Mouse (Mus musculus): ENCODE data around the gene Atp6v1a. TPM values are rescaled to one million over a fixed set of nuclear protein-coding genes. Genes with fewer than 3 reads are reported as not detected.

The Atp6v1a gene
- polyA plus RNA-seq, 1 experiment, result 66.0 TPM

DNA sequence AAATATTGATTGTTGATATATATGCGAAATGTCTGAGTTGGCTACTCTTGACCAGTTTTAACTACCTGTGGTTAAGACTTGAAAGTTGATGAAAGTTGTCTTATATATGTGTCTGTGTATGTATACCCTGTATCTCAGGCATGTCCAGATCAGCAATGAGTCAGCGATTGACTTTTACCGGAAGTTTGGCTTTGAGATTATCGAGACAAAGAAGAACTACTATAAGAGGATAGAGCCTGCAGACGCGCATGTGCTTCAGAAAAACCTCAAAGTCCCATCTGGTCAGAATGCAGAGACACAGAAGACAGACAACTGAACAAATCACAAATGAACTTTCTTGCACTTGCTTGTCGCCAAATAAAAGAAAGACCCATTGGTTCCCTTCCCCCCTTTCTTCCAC lies 19.8 kb upstream of the Atp6v1a start:
- no peak overlapping the region for H3K27ac ChIP-seq (replicated peaks; ENCODE audit: low read depth, low read length)
- H3K4me3 ChIP-seq (ENCODE audit: insufficient read depth, low read depth, low read length), result no peak overlapping the region
- H3K4me1 ChIP-seq (ENCODE audit: control insufficient read depth, insufficient read depth, insufficient read length, low read length), result no peaks in the 10 kb centered on the region

DNA sequence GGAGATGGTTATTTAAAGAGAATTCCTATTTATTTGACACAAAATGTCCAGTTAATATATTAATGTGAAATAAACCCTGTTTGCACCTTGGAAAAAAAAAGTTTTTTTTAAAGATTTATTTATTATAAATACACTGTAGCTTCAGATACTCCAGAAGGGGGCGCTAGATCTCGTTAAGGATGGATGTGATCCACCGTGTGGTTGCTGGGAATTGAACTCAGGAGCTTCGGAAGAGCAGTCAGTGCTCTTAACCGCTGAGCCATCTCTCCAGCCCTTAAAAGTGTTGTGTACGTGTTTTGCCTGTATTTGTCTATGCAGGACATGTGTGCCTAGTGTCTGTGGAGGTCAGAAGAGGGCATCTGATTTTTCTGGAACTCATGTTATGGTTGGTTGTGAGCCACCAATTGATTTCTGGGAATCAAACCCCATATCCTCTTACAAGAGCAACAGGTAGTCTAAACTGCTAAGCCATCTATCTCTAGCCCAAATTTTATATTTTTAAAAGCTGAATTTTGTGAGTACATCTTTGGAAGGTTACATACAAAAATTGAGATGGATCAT lies 15.1 kb upstream of the Atp6v1a start:
- Histone ChIP-seq H3K4me1 (ENCODE audit: control insufficient read depth, insufficient read depth, insufficient read length, low read length) (no peaks in the 10 kb centered on the region), H3K27ac (replicated peaks; ENCODE audit: low read depth, low read length) (no peak overlapping the region), H3K4me3 (ENCODE audit: insufficient read depth, low read depth, low read length) (no peak overlapping the region)

DNA sequence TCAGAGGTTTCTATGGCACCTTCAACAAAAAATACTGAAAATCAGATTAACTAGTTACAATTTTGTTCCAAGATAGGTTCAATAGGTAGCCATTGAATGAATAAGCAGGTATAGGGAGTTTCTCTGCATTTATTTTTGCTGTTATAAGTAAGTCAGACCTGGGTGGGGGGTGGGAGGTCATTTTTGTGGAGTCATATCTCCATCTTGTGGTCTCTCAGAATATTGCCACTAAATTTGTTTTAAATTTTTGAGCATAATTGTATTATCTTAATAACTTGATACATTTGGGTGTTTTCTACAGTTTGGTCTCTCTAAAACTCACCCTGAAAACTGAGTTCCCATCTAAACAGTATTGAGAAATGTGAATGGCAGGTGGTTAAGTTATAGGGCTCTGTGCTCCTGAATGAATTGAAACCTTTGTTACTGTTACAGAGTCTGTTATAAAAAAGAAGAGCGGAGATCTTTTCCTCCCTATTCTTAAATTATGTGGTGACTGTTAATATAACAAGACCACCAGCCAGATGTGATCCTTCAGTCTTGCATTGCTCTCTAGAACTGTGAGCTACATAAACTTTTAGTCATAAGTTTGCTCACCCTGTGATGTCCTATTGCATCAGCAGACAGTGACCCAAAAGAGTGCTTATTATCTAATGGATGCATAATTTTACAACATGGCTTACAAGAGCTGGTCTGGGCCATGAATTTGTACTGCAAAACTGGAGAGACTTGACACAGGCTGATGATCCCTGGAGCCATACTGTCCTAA lies 9.7 kb upstream of the Atp6v1a start:
- Histone ChIP-seq H3K4me3 (ENCODE audit: insufficient read depth, low read depth, low read length) (no peak overlapping the region), H3K27ac (replicated peaks; ENCODE audit: low read depth, low read length) (no peak overlapping the region), H3K4me1 (ENCODE audit: control insufficient read depth, insufficient read depth, insufficient read length, low read length) (no peaks in the 10 kb centered on the region)

DNA sequence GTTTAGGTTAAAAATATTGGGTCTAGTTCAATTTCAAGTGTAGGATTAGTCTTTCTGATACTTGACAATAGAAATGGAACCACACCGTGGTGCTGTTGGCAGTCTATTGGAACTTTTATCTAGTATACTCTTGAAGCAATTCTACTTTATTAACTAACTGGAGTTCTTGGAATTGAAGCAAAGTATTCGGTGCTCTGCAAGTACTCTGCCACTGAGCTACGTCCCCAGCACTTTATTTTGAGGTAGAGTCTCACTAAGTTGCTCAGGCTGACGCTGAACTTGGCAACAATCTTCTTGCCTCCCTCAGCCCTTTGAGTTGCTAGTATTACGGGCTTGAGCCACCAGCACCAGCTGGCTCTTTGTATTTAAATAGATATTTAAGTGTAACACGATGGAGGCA lies 2.0 kb upstream of the Atp6v1a start:
- peaks cover 4% of the 10 kb centered on the region; the same call in 1 of the 2 replicates for H3K4me1 ChIP-seq (ENCODE audit: control insufficient read depth, insufficient read depth, insufficient read length, low read length)
- peak overlapping the region; percentile 32; the same call in 1 of the 2 replicates for H3K4me3 ChIP-seq (ENCODE audit: insufficient read depth, low read depth, low read length)
- H3K27ac ChIP-seq (replicated peaks; ENCODE audit: low read depth, low read length), result 0 out of 2 replicates have a peak overlapping the region, but pooled peaks have one; percentile 11

DNA sequence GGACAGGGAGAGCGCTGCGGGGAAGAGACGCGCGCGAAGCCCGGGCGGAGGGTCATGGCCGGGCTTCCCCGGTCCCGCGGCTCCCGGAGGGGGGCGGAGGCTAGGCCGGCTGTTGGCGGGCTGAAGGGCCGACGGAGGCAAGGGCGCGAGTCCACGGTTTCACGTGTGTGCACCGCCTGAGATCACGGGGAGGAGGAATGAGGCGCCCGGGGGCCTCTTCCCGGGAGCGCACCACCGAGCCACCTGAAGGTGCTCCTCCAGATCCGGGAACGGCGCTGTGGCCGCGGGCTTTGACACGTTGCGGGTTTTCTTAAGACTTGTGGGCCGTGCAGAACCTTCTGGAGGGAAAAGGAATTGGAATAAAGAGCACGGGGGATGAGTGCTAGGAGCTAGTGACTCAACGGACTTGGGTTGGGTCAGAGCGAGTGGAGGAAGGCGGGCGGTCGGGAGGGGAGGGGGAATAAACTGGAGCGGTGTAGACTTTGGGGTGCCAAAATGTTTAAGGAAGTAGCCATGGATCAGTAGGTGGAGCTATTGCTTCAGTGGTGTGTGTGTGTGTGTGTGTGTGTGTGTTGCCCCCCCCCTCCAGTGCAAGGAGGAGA lies 782 bp upstream of the Atp6v1a start:
- H3K4me1 ChIP-seq (ENCODE audit: control insufficient read depth, insufficient read depth, insufficient read length, low read length), result peaks cover 4% of the 10 kb centered on the region; the same call in 1 of the 2 replicates
- peak overlapping the region; percentile 94 for H3K4me3 ChIP-seq (ENCODE audit: insufficient read depth, low read depth, low read length)
- peak overlapping the region; percentile 94 for H3K27ac ChIP-seq (replicated peaks; ENCODE audit: low read depth, low read length)

DNA sequence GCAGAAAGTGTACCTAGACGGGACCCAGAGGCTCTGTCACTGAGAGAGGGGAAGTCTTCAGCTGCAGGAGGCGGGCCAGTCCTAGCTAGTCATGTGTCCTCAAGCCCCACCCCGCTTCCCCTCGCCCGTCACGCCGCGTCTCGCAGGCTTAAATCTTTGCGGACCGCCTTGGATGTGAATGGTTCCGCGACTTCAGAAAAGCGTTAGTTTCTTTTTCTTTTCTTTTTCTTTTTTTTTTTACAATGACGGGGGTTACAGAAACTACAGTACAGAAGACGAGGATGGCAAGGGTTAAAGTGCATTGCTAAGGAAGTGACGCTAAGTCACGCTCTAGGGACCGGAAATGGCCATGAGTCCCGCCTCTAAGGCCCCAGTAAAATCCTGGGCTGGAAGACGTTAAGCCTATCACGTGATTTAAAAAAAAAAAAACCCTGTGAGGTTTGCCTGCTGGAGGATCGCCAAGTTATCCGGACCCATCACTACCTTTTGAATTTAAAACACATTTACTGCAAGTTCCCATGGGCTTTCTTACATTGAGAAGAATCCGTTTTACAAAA lies 448 bp downstream of the Atp6v1a start:
- H3K4me3 ChIP-seq (ENCODE audit: insufficient read depth, low read depth, low read length), result peak overlapping the region; percentile 79
- peaks cover 4% of the 10 kb centered on the region; the same call in 1 of the 2 replicates for H3K4me1 ChIP-seq (ENCODE audit: control insufficient read depth, insufficient read depth, insufficient read length, low read length)

DNA sequence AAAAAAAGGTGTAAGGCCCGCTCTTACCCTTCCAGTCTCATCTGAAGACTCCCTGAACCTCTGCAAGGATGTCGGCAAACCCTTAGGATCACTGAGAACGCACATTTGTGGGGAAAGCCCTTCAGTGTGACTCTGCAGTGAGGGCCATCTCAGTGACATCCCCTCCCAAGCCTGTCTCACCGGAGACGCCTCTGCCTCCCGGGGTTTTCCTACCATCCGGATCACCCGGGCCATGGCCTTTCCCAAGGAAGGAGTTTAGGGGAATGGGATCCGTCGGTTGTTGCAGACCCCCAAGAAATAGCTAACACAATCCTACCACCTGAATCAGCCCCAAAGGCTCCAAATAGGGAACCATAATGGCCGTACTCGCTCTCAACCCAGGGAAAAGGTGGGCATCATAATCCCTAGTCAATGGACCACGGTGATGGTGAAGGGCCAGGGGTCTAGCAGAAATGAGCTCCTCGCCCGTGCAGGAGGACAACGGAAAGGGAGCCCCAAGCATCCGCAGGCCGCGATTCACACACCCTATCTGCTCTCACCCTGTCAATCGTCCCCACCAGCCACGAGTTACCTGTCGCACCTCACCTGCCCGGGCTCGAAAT lies 1.0 kb downstream of the Atp6v1a start:
- peak overlapping the region; percentile 97 for H3K27ac ChIP-seq (replicated peaks; ENCODE audit: low read depth, low read length)
- peak overlapping the region; percentile 79 for H3K4me3 ChIP-seq (ENCODE audit: insufficient read depth, low read depth, low read length)
- H3K4me1 ChIP-seq (ENCODE audit: control insufficient read depth, insufficient read depth, insufficient read length, low read length), result peaks cover 4% of the 10 kb centered on the region; the same call in 1 of the 2 replicates

More for the DNA sequence above, 448 bp downstream of the Atp6v1a start:
- peak overlapping the region; percentile 98 for H3K27ac ChIP-seq (replicated peaks; ENCODE audit: low read depth, low read length)

DNA sequence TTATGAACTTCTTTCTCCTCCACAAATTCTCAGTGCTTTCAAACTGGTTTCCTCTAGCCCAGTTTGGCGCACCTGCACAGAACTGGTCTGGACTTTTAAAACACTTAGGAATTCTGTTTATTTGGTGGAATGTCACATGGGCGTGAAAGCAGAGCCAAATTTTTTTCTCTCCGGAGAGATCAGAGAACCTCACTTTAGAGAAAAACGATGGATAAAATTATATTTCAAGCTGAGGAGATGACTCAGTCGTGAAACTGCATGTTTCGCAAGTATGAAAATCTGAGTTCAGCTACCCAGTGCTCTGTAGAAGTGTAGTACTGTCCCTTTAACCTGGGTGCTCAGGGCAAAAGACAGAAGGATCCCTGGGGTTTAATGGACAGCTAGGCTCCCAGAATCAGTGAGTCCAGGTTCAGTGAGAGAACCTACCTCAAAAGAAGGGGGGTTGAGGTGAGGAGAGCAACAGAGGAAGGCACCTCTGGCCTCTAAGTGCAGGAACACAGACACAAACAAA lies 2.9 kb downstream of the Atp6v1a start:
- Histone ChIP-seq H3K4me3 (ENCODE audit: insufficient read depth, low read depth, low read length) (peak overlapping the region; percentile 26; the same call in 1 of the 2 replicates), H3K27ac (replicated peaks; ENCODE audit: low read depth, low read length) (peak overlapping the region; percentile 63), H3K4me1 (ENCODE audit: control insufficient read depth, insufficient read depth, insufficient read length, low read length) (peaks cover 3% of the 10 kb centered on the region; the same call in 1 of the 2 replicates)

DNA sequence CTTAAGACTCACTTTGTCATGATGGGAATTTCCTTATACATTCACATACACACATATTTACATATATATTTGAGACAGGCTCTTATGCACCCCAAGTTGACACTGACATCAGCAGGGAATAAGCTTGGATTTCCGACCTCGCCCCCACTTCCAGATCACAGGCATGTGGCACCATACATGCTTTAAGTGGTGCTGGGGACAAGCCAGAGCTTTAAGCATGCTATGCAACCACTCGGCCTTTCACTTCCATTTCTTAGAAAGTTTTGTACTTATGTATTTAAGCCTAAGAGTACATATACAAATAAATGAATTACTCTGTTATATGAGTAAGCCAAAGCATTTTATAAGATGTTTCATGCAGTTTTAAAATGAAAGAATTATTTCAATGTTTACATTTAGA lies 6.3 kb downstream of the Atp6v1a start:
- Histone ChIP-seq H3K4me3 (ENCODE audit: insufficient read depth, low read depth, low read length) (no peak overlapping the region), H3K4me1 (ENCODE audit: control insufficient read depth, insufficient read depth, insufficient read length, low read length) (peaks cover 2% of the 10 kb centered on the region; the same call in 1 of the 2 replicates), H3K27ac (replicated peaks; ENCODE audit: low read depth, low read length) (no peak overlapping the region)

DNA sequence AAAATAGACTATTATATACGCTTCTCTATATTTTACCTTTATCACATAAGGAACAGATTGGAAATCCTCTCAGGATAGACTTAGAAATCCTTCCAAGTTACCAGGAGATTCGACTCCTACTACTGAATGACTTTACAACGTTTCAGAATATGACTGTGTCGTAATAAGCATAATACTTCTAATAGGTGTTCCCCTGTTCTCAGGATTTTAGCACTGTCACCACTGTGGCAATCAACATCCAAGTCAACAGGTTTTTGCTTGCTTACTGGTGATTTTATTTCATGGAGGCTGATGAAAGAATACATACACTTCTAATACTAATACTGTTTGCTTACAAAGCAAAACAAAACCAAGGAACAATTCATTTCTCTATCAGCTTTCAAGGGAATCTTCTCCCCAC lies 7.2 kb downstream of the Atp6v1a start:
- Histone ChIP-seq H3K27ac (replicated peaks; ENCODE audit: low read depth, low read length) (no peak overlapping the region), H3K4me3 (ENCODE audit: insufficient read depth, low read depth, low read length) (no peak overlapping the region), H3K4me1 (ENCODE audit: control insufficient read depth, insufficient read depth, insufficient read length, low read length) (peaks cover 2% of the 10 kb centered on the region; the same call in 1 of the 2 replicates)

DNA sequence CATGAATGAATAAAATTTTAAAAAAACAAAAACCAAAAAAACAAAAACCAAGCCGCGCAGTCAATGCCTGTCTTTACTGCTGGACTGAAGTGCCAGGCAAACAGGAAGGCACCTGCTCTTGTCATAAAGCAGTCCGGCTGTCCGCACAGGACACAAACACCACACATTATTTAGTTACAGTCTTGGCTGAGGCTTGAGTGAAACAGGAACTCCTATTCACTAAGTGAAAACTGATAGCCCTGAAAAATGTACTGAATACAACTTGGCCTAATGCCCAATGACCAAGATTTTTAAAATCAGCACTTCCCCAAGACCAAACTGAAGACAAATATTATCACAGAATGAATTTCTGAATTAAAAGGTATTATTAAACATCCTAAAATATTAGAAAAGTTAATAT lies 13.1 kb downstream of the Atp6v1a start:
- Histone ChIP-seq H3K4me3 (ENCODE audit: insufficient read depth, low read depth, low read length) (no peak overlapping the region; the same call in 1 of the 2 replicates), H3K4me1 (ENCODE audit: control insufficient read depth, insufficient read depth, insufficient read length, low read length) (peaks cover 11% of the 10 kb centered on the region), H3K27ac (replicated peaks; ENCODE audit: low read depth, low read length) (no peak overlapping the region)

DNA sequence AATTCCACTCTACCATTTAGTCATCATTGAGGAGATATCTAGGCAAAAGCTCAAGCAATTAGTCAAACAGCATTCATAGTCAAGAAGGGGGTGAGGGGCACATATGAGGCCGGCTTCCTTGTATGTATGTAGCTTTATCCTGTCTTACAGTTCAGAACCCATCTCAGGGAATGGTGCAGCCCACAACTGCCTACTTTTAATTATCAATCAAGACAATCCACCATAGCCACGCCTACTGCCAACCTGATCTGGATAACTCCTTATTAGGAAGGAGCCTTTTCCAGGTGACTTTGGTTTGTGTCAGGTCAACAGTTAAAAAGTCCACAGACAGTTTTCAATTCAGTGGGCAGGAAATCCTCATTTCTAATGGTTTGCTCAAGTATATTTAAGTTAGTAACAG lies 14.1 kb downstream of the Atp6v1a start:
- H3K4me3 ChIP-seq (ENCODE audit: insufficient read depth, low read depth, low read length), result no peak overlapping the region
- H3K27ac ChIP-seq (replicated peaks; ENCODE audit: low read depth, low read length), result no peak overlapping the region
- peaks cover 13% of the 10 kb centered on the region for H3K4me1 ChIP-seq (ENCODE audit: control insufficient read depth, insufficient read depth, insufficient read length, low read length)

DNA sequence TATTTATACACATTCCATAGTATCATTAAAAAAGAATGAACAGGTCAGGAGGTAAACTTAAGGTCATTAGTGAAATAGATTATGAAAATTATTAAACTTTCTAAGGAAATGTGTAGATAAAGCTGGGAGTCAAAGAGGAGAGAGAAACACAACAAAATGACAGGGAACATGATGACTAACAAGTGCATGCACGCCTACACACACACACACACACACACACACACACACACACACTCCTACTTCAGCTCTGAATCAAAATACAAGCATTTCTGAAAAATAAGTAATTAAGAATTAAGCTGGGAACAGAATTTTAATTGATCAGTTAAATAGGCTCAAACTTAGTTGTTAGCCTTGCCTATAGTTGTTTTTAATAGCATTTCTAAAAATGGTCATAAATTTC lies 14.8 kb downstream of the Atp6v1a start:
- peaks cover 13% of the 10 kb centered on the region for H3K4me1 ChIP-seq (ENCODE audit: control insufficient read depth, insufficient read depth, insufficient read length, low read length)
- no peak overlapping the region for H3K27ac ChIP-seq (replicated peaks; ENCODE audit: low read depth, low read length)
- H3K4me3 ChIP-seq (ENCODE audit: insufficient read depth, low read depth, low read length), result no peak overlapping the region

DNA sequence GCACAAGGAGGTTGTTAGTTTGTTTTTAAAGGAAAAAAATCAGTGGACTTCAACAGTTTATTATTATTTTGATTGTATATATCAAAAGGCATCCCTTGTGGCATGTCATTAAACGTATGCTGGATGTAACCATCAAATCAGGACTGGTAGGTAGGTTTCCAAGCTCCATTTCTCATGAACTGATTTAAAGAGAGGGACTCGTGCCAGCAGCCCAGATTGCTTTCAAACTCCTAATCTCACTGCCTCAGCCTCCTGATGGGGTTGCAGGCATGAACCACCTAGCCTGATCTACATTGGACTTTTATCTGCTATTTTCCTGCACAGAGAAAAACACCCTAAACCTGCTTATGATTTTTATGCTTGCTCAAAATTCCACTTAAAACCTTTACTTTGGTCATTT lies 15.7 kb downstream of the Atp6v1a start:
- H3K27ac ChIP-seq (replicated peaks; ENCODE audit: low read depth, low read length), result 0 out of 2 replicates have a peak overlapping the region, but pooled peaks have one; percentile 40
- H3K4me1 ChIP-seq (ENCODE audit: control insufficient read depth, insufficient read depth, insufficient read length, low read length), result peaks cover 13% of the 10 kb centered on the region
- H3K4me3 ChIP-seq (ENCODE audit: insufficient read depth, low read depth, low read length), result no peak overlapping the region

All from brown adipose tissue, adult 24 weeks (tissue).